ENCODE assay signal across 20 mouse cellular contexts in genomic region chr10:56215797-56216196, GRCm38 (mm10). TPM values are rescaled to one million over a fixed set of nuclear protein-coding genes. Genes with fewer than 3 reads are reported as not detected.
DNase-seq lines count a peak whose midpoint lies in the region; ATAC-seq and TF ChIP-seq lines count a peak whose summit lies in the region.
"Had no signal": no experiment of that assay in that cellular context is flagged by ENCODE, and none has a peak within 500 bp of the region (broad histone marks: within the 10 kb centered on the region; RNA-seq: fewer than 3 reads in every experiment).

No protein-coding gene starts in this region.

- no peaks in the 10 kb centered on the region for H3K9me3 ChIP-seq in kidney, embryonic 15.5 days (replicated peaks)
- H3K9me3 ChIP-seq in kidney, postnatal 0 days (replicated peaks; ENCODE audit: low read length): no peaks in the 10 kb centered on the region
- H3K9me3 ChIP-seq: embryonic facial prominence, embryonic 10.5 days; embryonic facial prominence, embryonic 12.5 days; forebrain, embryonic 13.5 days; forebrain, embryonic 15.5 days had no signal

- no peak overlapping the region for H3K4me3 ChIP-seq in kidney, embryonic 15.5 days (replicated peaks)
- no peak overlapping the region for H3K4me3 ChIP-seq in kidney, postnatal 0 days (replicated peaks; ENCODE audit: low read depth, low read length)
- H3K4me3 ChIP-seq: embryonic facial prominence, embryonic 10.5 days; embryonic facial prominence, embryonic 12.5 days; forebrain, embryonic 13.5 days; forebrain, embryonic 15.5 days had no signal

- ATAC-seq in kidney, embryonic 15.5 days (replicated peaks; ENCODE audit: low FRiP score): peak; percentile 81
- peak; percentile 90 for ATAC-seq in kidney, postnatal 0 days (replicated peaks; ENCODE audit: low FRiP score, low read depth)
- no peak for ATAC-seq in megakaryocyte, adult 5-6 weeks (ENCODE audit: poor library complexity, severe bottlenecking)
- ATAC-seq: activated CD4-positive, CD25-positive, alpha-beta regulatory T cell, adult 4 months; forebrain, embryonic 13.5 days; forebrain, embryonic 15.5 days; forebrain, postnatal 0 days had no signal

- 76% methylated on average over 3 of the region's 3 CpGs for WGBS in kidney, embryonic 15.5 days
- 75% methylated on average over 3 of the region's 3 CpGs for WGBS in kidney, postnatal 0 days

- TF ChIP-seq CTCF in kidney, postnatal 0 days (IDR thresholded peaks at IDR 0.05; ENCODE audit: low read depth): no peak

- H3K36me3 ChIP-seq in kidney, embryonic 15.5 days: 0 out of 2 replicates have a peak, but pooled peaks cover 6% of the 10 kb centered on the region
- H3K36me3 ChIP-seq in kidney, postnatal 0 days (ENCODE audit: insufficient read depth, low read length): no peaks in the 10 kb centered on the region
- H3K36me3 ChIP-seq: embryonic facial prominence, embryonic 12.5 days; forebrain, embryonic 15.5 days had no signal

- H3K4me1 ChIP-seq in kidney, embryonic 15.5 days: no peaks in the 10 kb centered on the region
- H3K4me1 ChIP-seq in kidney, postnatal 0 days (replicated peaks; ENCODE audit: insufficient read depth, low read length): no peaks in the 10 kb centered on the region
- H3K4me1 ChIP-seq: embryonic facial prominence, embryonic 10.5 days; embryonic facial prominence, embryonic 12.5 days; forebrain, embryonic 13.5 days; forebrain, embryonic 15.5 days had no signal

- no peaks in the 10 kb centered on the region for H3K27me3 ChIP-seq in kidney, embryonic 15.5 days
- no peaks in the 10 kb centered on the region for H3K27me3 ChIP-seq in kidney, postnatal 0 days (ENCODE audit: insufficient read depth, low read length)
- H3K27me3 ChIP-seq: embryonic facial prominence, embryonic 12.5 days; forebrain, embryonic 13.5 days; forebrain, embryonic 15.5 days had no signal

- DNase-seq in kidney, postnatal 36 days: no peak
- no peak for DNase-seq in kidney, postnatal 0 days (ENCODE audit: low spot score)
- DNase-seq in kidney, postnatal 10 days: no peak
- DNase-seq: adrenal gland, adult 8-10 months; adrenal gland, postnatal 14 days; adrenal gland, postnatal 36 days; cerebellum, adult 11-12 months; cerebellum, adult 2 months; cerebellum, adult 9-10 months; cerebellum, postnatal 10 days; cerebellum, postnatal 25 days; forebrain, postnatal 0 days had no signal

- H3K27ac ChIP-seq in kidney, embryonic 15.5 days: no peak overlapping the region
- H3K27ac ChIP-seq in kidney, postnatal 0 days: 0 out of 2 replicates have a peak overlapping the region, but pooled peaks have one; percentile 34
- H3K27ac ChIP-seq: embryonic facial prominence, embryonic 10.5 days; embryonic facial prominence, embryonic 12.5 days; forebrain, embryonic 13.5 days; forebrain, embryonic 15.5 days had no signal

- H3K9ac ChIP-seq in kidney, embryonic 15.5 days: no peak overlapping the region
- H3K9ac ChIP-seq in kidney, postnatal 0 days (ENCODE audit: low read depth, low read length): no peak overlapping the region
- H3K9ac ChIP-seq: embryonic facial prominence, embryonic 12.5 days; forebrain, embryonic 13.5 days; forebrain, embryonic 15.5 days; forebrain, postnatal 0 days had no signal

- H3K4me2 ChIP-seq in kidney, embryonic 15.5 days: no peak overlapping the region
- no peak overlapping the region for H3K4me2 ChIP-seq in kidney, postnatal 0 days (ENCODE audit: low read length)
- H3K4me2 ChIP-seq: embryonic facial prominence, embryonic 12.5 days; forebrain, embryonic 13.5 days; forebrain, embryonic 15.5 days had no signal

RNA-seq across cellular contexts. Expression of gene Tbc1d32, which starts 12.7 kb away (rescaled TPM):
- polyA plus RNA-seq in kidney, embryonic 15.5 days (2015; fragmentation: Nextera tagmentation; extraction: Ambion mirVana): 4.1 TPM in 2 replicates
- polyA plus RNA-seq in kidney, postnatal 0 days (2015; fragmentation: Nextera tagmentation; extraction: Ambion mirVana): 3.0 and 3.3 TPM in 2 replicates
- 1.2 and 1.4 TPM in 2 replicates for total RNA-seq in megakaryocyte, adult 5-6 weeks (2015)
- total RNA-seq in megakaryocyte, adult 5-6 weeks (2017): 3.3 and 3.4 TPM in 2 replicates
- total RNA-seq: MEL had no signal
